ENCODE assay signal across 18 mouse cellular contexts in the genomic region with DNA sequence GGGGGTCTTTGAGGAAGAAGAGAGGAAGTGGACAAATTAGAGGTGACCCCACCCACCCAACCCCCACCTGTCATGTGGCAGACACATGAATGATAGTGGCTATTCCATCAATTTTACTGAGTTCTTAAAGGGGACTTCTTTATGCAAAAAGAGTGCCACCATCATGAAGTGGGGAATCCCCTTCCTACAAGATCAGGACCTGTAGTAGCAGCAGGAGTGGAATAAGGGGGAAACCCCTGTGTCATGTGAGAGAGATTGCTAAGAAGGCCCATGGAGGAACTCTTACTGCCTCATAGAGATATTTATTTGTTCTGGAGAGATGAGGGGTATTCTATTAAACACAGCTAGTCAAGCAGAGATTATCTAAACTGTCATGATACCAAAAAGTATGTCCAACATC.
"Had no signal": no experiment of that assay in that cellular context is flagged by ENCODE, and none has a peak within 500 bp of the region (broad histone marks: within the 10 kb centered on the region; RNA-seq: fewer than 3 reads in every experiment).

No protein-coding gene starts in this region.

- ATAC-seq: midbrain, embryonic 13.5 days; midbrain, embryonic 15.5 days had no signal

- H3K36me3 ChIP-seq: midbrain, embryonic 10.5 days; midbrain, embryonic 13.5 days; midbrain, embryonic 15.5 days; neural tube, embryonic 13.5 days; neural tube, embryonic 15.5 days had no signal

- H3K27ac ChIP-seq: midbrain, embryonic 10.5 days; midbrain, embryonic 13.5 days; midbrain, embryonic 15.5 days; neural tube, embryonic 13.5 days; neural tube, embryonic 15.5 days had no signal

- H3K4me2 ChIP-seq: lung, embryonic 14.5 days; midbrain, embryonic 13.5 days; midbrain, embryonic 15.5 days; neural tube, embryonic 13.5 days; neural tube, embryonic 15.5 days had no signal

- H3K9ac ChIP-seq: lung, embryonic 14.5 days; midbrain, embryonic 13.5 days; midbrain, embryonic 15.5 days; neural tube, embryonic 13.5 days; neural tube, embryonic 15.5 days had no signal

- H3K27me3 ChIP-seq: midbrain, embryonic 15.5 days; neural tube, embryonic 13.5 days; neural tube, embryonic 15.5 days had no signal

- H3K4me3 ChIP-seq: midbrain, embryonic 10.5 days; midbrain, embryonic 13.5 days; midbrain, embryonic 15.5 days; myocyte; neural tube, embryonic 13.5 days; neural tube, embryonic 15.5 days had no signal

- H3K9me3 ChIP-seq: midbrain, embryonic 10.5 days; midbrain, embryonic 13.5 days; midbrain, embryonic 15.5 days; neural tube, embryonic 13.5 days; neural tube, embryonic 15.5 days had no signal

- DNase-seq: lung, adult 18-20 months; lung, embryonic 14.5 days; lung, postnatal 10 days; lung, postnatal 4 days; retina, postnatal 1 day; right cerebral cortex, adult 18-20 months; right cerebral cortex, postnatal 25 days; right cerebral cortex, postnatal 4 days; spleen, adult 18-20 months; thymus, adult 18-20 months; thymus, postnatal 14 days; thymus, postnatal 4 days had no signal

- H3K4me1 ChIP-seq: midbrain, embryonic 15.5 days had no signal
